Mouse (Mus musculus) limb, embryonic 14.5 days (tissue): ENCODE results near the gene Msi2. TPM values are rescaled to one million over a fixed set of nuclear protein-coding genes. Genes with fewer than 3 reads are reported as not detected.

ENCODE experiments used
- ATAC-seq: fragments of 200-750 bp; cut with Nextera tagmentation; 2 replicates; pipeline ENCODE4 v1.8.0; 2017; ENCODE audit warnings: low read depth, moderate number of reproducible peaks, moderate TSS enrichment; ENCODE audit not compliant: low FRiP score
- DNase-seq: peaks from one replicate; pipeline ENCODE4 v3.0.0-alpha.2; 2015; ENCODE audit warnings: low spot score
- H3K27ac ChIP-seq: fragments of 300-500 bp; sonication (generic); replicated peaks from 2 replicates; pipeline ENCODE4 v1.5.1; 2014; ENCODE audit warnings: low read depth, mild to moderate bottlenecking, low read length, moderate library complexity, mixed read lengths
- H3K27me3 ChIP-seq: fragments of 300-500 bp; sonication (generic); 2 replicates; pipeline ENCODE4 v1.6.1; 2014; ENCODE audit warnings: low read length, mixed read lengths; ENCODE audit not compliant: control insufficient read depth, insufficient read depth
- H3K36me3 ChIP-seq: fragments of 300-500 bp; sonication (generic); 2 replicates; pipeline ENCODE4 v1.6.1; 2014; ENCODE audit warnings: mild to moderate bottlenecking, low read length, moderate library complexity, mixed read lengths; ENCODE audit not compliant: control insufficient read depth, insufficient read depth
- H3K4me1 ChIP-seq: fragments of 300-500 bp; sonication (generic); 2 replicates; pipeline ENCODE4 v1.6.1; 2014; ENCODE audit warnings: antibody characterized with exemption, low read length, mixed read lengths; ENCODE audit not compliant: control insufficient read depth, insufficient read depth
- H3K4me2 ChIP-seq: fragments of 300-500 bp; sonication (generic); replicated peaks from 2 replicates; pipeline ENCODE4 v1.6.1; 2014; ENCODE audit warnings: low read depth, mild to moderate bottlenecking, low read length, moderate library complexity; ENCODE audit not compliant: severe bottlenecking
- H3K4me3 ChIP-seq: fragments of 300-500 bp; sonication (generic); replicated peaks from 2 replicates; pipeline ENCODE4 v1.5.1; 2014; ENCODE audit warnings: low read length
- H3K9ac ChIP-seq: fragments of 300-500 bp; sonication (generic); 2 replicates; pipeline ENCODE4 v1.6.1; 2014; ENCODE audit warnings: mild to moderate bottlenecking, low read depth, low read length, moderate library complexity; ENCODE audit not compliant: severe bottlenecking
- H3K9me3 ChIP-seq: fragments of 300-500 bp; sonication (generic); 2 replicates; pipeline ENCODE4 v1.6.1; 2016; ENCODE audit warnings: low read length; ENCODE audit not compliant: control insufficient read depth
- POLR2A ChIP-seq: fragments of 200-500 bp; IDR thresholded peaks from 2 replicates; pipeline ENCODE4 v1.8.0; 2012; ENCODE audit warnings: inconsistent platforms, mild to moderate bottlenecking, moderate library complexity, borderline replicate concordance; ENCODE audit not compliant: insufficient read depth, insufficient read length; ENCODE audit errors: extremely low read depth
- WGBS: fragments of 180-500 bp; shearing (Covaris S2); extraction: QIAGEN DNeasy Blood & Tissue Kit; methylation state at CpG from one replicate; pipeline ENCODE4 v1.1.7; 2014; 5-methylcytosine and 5-hydroxymethylcytosine counted together
- polyA plus RNA-seq, 2 experiments: library from polyadenylated mRNA; depleted of rRNA in 1 of 2; stranded (reverse) in 1 of 2; unstranded in 1 of 2; fragments of >200 nt; fragmentation: Nextera tagmentation in 1 of 2; extraction: Ambion mirVana in 1 of 2; gene quantifications; 2 replicates each; pipeline versions ENCODE4 v1.2.1 to v1.2.3; 2012 to 2014

The Msi2 gene
- polyA plus RNA-seq, 2 experiments, result 13.9 to 36.5 TPM

DNA sequence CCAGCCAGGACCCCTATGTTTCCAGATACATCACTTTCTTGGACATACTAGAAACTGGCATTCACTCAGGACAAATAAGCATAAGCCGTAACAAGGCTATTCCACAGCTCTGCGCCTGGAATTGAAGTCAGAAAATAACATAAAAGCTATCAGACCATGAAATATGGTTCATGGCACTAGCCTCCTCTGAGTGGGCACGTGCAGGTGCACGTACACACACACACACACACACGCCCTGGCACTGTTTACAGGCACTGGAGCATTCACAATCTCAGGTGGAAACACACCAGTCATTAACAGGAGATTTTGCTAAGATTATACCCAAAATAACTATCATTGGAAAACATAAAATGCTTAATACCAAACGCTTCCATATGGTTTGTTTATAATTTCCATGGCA is 81.4 kb downstream of the Msi2 start:
- no peak for DNase-seq
- TF ChIP-seq POLR2A, result no peak
- WGBS, result 81% methylated on average over 6 of the region's 6 CpGs

GRCm38 (mm10) chr11:88636319-88636718 is 82.0 kb downstream of the Msi2 start:
- no peak overlapping the region for H3K9ac ChIP-seq
- 83% methylated on average over 5 of the region's 5 CpGs for WGBS
- no peaks in the 10 kb centered on the region for H3K9me3 ChIP-seq
- no peak for DNase-seq
- no peak overlapping the region for H3K27ac ChIP-seq
- peaks cover 3% of the 10 kb centered on the region; the same call in 1 of the 2 replicates for H3K36me3 ChIP-seq
- TF ChIP-seq POLR2A, result no peak
- ATAC-seq, result no peak
- no peak overlapping the region for H3K4me3 ChIP-seq
- no peaks in the 10 kb centered on the region for H3K27me3 ChIP-seq
- peaks cover 19% of the 10 kb centered on the region for H3K4me1 ChIP-seq
- H3K4me2 ChIP-seq, result no peak overlapping the region

More for the DNA sequence above, 81.4 kb downstream of the Msi2 start:
- Histone ChIP-seq H3K27me3 (no peaks in the 10 kb centered on the region), H3K4me3 (no peak overlapping the region), H3K4me1 (peaks cover 19% of the 10 kb centered on the region), H3K27ac (no peak overlapping the region), H3K4me2 (no peak overlapping the region), H3K9ac (no peak overlapping the region), H3K9me3 (no peaks in the 10 kb centered on the region), H3K36me3 (peaks cover 3% of the 10 kb centered on the region; the same call in 1 of the 2 replicates)
- ATAC-seq, result no peak

DNA sequence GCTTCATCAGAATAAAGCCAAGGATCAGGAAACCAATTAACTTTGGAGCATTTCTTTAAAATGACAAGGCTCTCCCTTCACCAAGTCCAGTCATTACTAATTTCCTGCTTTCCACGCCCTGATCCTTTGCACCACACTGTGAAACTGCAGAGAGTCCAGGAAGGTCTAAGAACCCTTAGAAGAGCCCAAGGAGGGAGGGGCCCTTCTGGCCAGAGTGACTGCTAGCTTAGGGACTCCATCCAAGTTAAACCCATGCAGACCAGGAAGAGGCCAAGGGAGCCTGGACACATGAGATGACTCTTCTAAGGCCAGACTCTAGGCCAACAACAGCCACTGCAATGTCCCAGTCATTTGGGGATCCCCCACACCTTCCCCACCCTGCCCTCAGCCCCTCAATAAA is 83.7 kb downstream of the Msi2 start:
- ATAC-seq, result no peak
- Histone ChIP-seq H3K4me2 (no peak overlapping the region), H3K36me3 (no peaks in the 10 kb centered on the region), H3K9ac (no peak overlapping the region), H3K4me1 (peaks cover 19% of the 10 kb centered on the region), H3K27me3 (no peaks in the 10 kb centered on the region), H3K27ac (no peak overlapping the region), H3K4me3 (no peak overlapping the region), H3K9me3 (no peaks in the 10 kb centered on the region)
- TF ChIP-seq POLR2A, result no peak
- WGBS, result 45% methylated on average over 1 of the region's 1 CpGs
- DNase-seq, result no peak

GRCm38 (mm10) chr11:88631932-88632230 is 86.4 kb downstream of the Msi2 start:
- no peak for TF ChIP-seq POLR2A
- Histone ChIP-seq H3K4me2 (no peak overlapping the region), H3K9me3 (no peaks in the 10 kb centered on the region), H3K27ac (no peak overlapping the region), H3K36me3 (no peaks in the 10 kb centered on the region), H3K27me3 (no peaks in the 10 kb centered on the region), H3K9ac (no peak overlapping the region), H3K4me3 (no peak overlapping the region), H3K4me1 (peaks cover 13% of the 10 kb centered on the region)
- no peak for DNase-seq
- WGBS, result 92% methylated on average over 3 of the region's 3 CpGs
- no peak for ATAC-seq

GRCm38 (mm10) chr11:88631084-88631931 is 87.0 kb downstream of the Msi2 start:
- no peak overlapping the region for H3K4me3 ChIP-seq
- no peak for ATAC-seq
- no peak overlapping the region for H3K4me2 ChIP-seq
- peaks cover 15% of the 10 kb centered on the region for H3K4me1 ChIP-seq
- H3K9me3 ChIP-seq, result no peaks in the 10 kb centered on the region
- WGBS, result 86% methylated on average over 8 of the region's 8 CpGs
- no peaks in the 10 kb centered on the region for H3K36me3 ChIP-seq
- no peak for DNase-seq
- no peak overlapping the region for H3K9ac ChIP-seq
- H3K27ac ChIP-seq, result no peak overlapping the region
- H3K27me3 ChIP-seq, result no peaks in the 10 kb centered on the region
- no peak for TF ChIP-seq POLR2A

DNA sequence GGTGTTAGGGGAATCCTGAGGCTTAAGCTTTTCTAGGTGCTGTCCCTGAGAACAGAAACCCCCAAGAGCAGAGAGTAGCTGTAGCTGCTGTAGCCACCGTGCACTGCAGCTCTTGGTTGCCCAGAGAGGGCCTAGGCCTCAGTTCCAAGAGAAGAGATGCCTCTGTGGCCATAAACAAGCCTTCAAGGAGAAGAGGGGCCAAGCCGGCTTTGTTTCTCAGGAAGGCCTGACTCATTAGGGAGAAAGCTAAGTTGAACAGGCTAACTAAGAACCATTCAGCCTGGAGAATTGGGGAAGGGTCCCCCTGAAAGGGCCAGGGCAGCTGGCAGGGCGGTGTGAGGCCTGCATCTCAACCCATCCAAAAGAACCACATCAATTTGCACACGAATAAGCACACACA is 88.7 kb downstream of the Msi2 start:
- Histone ChIP-seq H3K27ac (no peak overlapping the region), H3K27me3 (no peaks in the 10 kb centered on the region), H3K4me1 (peaks cover 25% of the 10 kb centered on the region), H3K4me2 (no peak overlapping the region), H3K9me3 (no peaks in the 10 kb centered on the region), H3K36me3 (no peaks in the 10 kb centered on the region), H3K9ac (no peak overlapping the region), H3K4me3 (no peak overlapping the region)
- no peak for TF ChIP-seq POLR2A
- no peak for ATAC-seq
- WGBS, result 57% methylated on average over 4 of the region's 4 CpGs
- no peak for DNase-seq
